Mouse (Mus musculus): ENCODE measurements at regions not wholly inside any gene's neighbourhood (a gene's known extent, or its start where the extent isn't known, plus 50 kb on each side); places are given as distances from the start of the nearest gene placed in this dataset.

GRCm38 (mm10) chr1:193702707-193703419, 332.8 kb upstream of the Camk1g start:
- peak; percentile 54 for DNase-seq (ENCODE audit: low read depth, low spot score)

- DNase-seq (ENCODE audit: low read depth, low spot score), result no peak
Measured at GRCm38 (mm10) chr1:193700217-193700616, 330.1 kb upstream of the Camk1g start.

- peak; percentile 74 for DNase-seq (ENCODE audit: low read depth, low spot score)
Measured at GRCm38 (mm10) chr1:193698603-193699266, 328.6 kb upstream of the Camk1g start.

DNA sequence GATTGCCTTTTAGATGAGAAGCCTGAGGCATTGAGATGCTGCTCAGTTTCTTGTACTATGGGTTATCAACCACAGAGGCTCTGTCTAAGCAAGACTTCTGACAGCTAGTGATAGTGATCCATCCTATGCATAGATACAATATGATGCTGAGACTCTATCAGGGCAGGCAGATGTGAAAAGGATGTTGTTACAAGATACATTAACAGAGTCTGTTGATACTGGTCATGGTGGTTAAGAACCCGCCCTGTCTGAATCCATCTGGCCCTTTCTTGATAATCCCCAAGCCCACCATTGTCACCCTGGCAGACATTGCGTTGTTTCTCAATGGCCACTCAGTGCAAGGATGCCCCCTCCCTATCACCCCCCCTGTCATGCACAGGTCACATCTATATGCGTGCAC, 327.8 kb upstream of the Camk1g start:
- DNase-seq (ENCODE audit: low read depth, low spot score), result no peak

- DNase-seq (ENCODE audit: low read depth, low spot score), result no peak
Measured at GRCm38 (mm10) chr1:193697001-193697400, 326.9 kb upstream of the Camk1g start.

- no peak for DNase-seq (ENCODE audit: low read depth, low spot score)
Measured at GRCm38 (mm10) chr1:193692991-193693390, 322.9 kb upstream of the Camk1g start.

DNA sequence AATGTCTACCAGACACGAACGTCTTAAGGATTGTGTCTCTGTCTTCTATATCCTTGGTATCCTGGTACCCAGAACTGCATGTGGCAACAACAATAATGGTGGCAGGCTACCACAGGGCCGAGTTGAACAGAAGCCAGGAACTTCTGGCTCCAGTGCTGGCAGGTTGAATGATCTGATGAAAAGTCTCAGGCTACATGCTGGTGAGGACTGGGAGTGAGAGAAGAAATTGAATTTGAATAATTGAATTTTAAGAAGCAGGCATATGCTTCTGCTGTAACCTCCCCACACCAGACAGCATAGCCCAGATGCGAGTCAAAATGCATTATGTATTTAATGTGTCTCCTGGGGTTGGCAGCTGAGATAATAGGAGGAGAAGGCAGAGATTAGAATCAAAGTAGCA, 319.5 kb upstream of the Camk1g start:
- no peak for DNase-seq (ENCODE audit: low read depth, low spot score)

DNA sequence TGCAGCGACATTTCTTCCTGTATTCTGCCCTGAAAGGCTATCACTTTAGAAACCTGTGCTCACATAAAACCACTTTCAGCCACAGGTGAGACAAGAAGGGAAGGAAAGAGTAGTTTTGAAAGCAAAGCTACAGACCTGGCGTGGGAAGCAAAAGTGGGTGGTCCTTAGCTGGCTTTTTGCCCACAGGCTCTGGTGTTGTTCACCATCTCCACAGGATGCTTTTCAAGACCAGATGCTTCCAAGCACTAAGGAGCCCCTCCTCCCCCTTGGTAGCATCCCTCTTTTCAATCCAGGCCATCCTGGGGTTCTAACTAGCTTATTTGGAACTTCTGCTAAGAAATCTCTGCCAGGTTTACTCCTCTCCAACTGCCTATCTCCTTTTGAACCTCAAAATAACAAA, 312.8 kb upstream of the Camk1g start:
- DNase-seq (ENCODE audit: low read depth, low spot score), result no peak

DNA sequence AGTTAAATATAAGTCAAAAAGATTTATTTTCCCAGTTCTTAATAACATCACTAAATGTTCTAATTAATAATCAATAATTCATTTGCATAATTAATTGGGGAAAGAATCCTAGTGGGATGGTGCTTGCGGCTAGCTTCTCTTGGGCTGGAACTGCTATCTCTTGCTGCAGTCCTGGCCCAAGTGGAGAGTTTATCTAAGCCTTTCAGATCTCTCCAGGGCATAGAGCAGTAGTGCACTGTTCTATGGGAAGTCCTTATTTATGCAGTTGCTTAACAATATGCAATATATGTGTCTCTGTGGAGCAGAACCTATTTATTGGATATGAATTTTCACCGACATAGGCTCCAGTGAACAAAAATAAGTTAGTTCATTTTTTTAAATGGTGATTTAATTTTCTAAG, 308.4 kb upstream of the Camk1g start:
- no peak for DNase-seq (ENCODE audit: low read depth, low spot score)

GRCm38 (mm10) chr1:193673236-193673830, 303.2 kb upstream of the Camk1g start:
- peak; percentile 13 for DNase-seq (ENCODE audit: low read depth, low spot score)

GRCm38 (mm10) chr1:193672681-193673080, 302.6 kb upstream of the Camk1g start:
- no peak for DNase-seq (ENCODE audit: low read depth, low spot score)

DNA sequence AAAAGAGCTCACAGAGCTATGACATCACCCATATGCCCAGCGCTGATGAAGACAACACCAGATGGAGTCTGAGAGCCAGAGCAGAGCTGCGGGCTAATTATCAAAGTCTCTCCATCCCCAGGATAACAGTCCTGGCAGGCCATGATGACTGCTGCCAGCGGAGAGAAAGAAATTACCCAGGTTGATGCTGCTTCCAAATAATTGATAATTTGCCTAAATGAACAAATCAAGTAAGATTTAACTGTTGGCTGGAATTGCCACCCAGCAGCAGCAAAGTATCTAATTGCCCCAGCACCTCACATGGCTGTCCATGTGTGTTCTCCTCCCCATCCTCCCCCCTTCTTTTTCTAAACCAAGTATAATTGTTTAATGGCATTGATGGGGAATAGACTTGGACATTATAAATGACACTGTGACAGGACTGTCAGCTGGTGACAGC, 301.7 kb upstream of the Camk1g start:
- DNase-seq (ENCODE audit: low read depth, low spot score), result no peak

DNA sequence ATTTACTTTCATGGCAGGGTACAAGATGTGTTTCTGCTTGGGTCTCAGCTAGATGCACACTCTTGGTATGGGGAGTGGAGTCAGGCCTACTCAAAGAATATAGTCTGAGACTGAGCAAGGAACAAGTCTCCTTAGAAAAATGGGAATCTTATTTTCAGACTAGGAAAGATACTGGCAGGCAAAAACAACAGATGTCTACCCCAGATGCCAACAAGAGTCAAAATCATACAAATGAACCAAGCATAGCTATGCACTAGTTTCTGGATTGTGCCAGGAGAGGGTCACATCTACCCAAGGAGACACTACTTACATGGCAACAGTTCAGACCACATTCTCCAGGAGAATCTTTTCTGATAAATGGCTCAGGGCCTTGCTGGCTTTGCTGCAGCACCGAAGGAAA, 300.9 kb upstream of the Camk1g start:
- DNase-seq (ENCODE audit: low read depth, low spot score), result no peak

DNA sequence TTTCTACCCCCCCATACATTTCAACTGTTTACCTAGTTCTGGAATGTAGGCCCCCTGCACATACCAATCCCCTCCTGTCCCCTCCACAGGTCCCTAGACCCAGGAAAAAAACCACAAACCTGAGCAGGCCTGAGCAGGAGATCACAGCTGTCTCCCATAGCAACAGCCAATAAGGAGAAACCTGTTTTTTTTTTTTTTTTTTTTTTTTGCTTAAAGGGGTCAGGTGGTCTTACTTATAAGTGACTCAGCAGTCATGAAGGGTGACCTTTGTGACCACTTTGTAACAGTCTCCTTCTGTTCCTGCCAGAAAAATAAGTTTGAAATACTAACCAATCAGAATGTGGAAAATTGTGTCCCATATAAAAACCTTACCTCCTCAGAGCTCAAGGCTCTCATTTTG, 299.9 kb upstream of the Camk1g start:
- no peak for DNase-seq (ENCODE audit: low read depth, low spot score)

- DNase-seq (ENCODE audit: low read depth, low spot score), result no peak
Measured at GRCm38 (mm10) chr1:193668841-193669240, 298.7 kb upstream of the Camk1g start.

GRCm38 (mm10) chr1:193665854-193666253, 295.8 kb upstream of the Camk1g start:
- DNase-seq (ENCODE audit: low read depth, low spot score), result no peak

- no peak for DNase-seq (ENCODE audit: low read depth, low spot score)
Measured at GRCm38 (mm10) chr1:193664569-193664968, 294.5 kb upstream of the Camk1g start.

GRCm38 (mm10) chr1:193663587-193663986, 293.5 kb upstream of the Camk1g start:
- no peak for DNase-seq (ENCODE audit: low read depth, low spot score)

DNA sequence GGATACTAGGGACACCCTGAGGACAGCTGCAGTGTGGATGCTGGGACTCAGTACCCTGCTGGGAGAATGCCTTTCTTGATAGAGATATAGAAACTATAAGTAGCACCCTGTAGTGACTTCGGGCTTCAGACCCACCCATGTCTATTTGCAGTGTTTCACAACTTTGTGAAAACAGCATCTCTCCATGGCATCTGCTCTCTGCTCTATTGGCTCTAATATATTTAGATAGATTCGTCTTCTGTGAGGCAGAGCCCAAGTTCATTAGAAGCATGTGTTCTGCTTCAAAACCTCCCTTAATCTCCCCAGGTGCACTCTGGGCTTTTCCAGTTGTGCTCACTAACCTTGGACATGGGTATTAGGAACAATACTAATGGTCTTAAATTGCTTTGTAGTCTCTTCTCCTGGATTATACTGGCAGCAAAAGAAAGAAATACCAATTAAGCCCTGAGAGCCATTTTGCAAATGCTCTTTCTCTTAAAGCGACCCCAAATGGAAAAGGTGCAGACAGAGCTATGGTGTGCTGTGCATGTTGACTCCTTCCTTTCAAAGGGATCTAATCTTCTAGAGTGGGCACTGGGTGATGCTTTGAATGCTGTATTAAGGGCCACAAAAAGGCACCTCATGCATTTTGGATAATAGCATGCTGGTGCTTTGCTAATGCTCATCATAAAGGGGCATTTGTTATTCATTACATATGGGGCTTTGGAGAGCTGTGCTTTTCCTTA, 292.2 kb upstream of the Camk1g start:
- DNase-seq (ENCODE audit: low read depth, low spot score), result no peak

DNA sequence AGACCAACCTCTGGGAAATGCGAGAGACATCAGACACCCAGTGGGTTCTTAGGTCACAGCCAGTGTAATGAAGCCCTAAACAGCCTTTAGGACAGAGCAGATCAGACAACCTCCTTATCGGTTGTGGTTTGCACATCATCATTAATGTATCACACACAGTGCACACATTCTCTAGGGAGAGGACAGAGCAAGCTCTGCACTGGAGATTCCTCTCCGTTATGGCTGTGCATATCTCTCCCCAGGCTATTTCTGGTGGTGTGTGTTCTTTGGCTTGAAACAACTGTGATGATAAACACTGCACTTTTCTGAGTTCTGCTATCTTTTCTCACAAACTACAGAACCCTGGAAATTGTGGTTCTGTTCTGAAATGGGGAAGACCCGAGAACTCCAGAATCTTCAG, 291.3 kb upstream of the Camk1g start:
- DNase-seq (ENCODE audit: low read depth, low spot score), result no peak

DNA sequence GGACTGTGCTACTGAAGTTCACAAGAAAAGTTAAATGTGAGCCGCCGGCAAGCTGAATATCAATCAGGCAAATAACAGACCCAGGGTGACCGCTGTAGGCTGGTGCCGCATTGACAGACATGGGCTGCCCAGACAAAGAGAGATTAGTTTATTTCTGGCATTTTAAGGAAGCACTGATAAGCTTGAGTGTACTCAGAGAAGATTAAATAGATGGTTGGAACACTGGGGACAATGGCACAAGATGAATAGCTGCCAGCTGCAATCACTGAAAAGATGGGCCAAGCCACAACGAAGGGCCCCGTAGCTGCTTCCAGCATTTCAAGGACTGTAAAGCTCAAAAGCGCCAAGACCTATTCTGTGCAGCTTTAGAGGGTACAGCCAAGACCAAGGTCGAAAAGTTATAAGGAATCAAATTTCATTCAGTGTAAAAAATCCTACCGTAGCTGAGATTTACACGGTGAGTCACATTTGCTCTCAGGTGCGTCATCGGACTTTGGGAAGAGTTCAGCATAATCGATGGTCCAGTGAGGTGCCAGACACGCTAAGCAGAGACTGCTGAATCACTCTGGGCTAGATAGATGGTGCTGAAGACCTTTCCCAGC, 285.1 kb upstream of the Camk1g start:
- DNase-seq (ENCODE audit: low read depth, low spot score), result no peak

DNA sequence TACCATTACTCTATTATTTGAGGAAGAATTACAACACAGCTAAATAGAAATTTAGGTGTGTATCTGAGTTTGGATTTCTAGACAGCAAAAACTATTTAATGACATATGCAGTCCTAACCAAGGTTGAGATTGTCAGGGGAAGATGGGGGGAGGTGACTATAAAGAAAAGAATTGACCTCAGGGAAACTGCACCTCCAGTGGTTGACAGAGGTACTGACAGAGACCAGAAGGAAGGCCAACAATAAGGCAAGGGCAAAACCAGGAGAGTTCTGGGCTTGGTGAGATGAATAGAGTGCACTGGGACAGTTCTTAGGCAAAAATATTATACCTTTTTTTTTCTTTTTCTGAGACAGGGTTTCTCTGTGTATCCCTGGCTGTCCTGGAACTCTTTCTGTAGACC, 280.2 kb upstream of the Camk1g start:
- no peak for DNase-seq (ENCODE audit: low read depth, low spot score)

Data from embryo, embryonic 11.5 days (tissue).